Mouse (Mus musculus) ES-Bruce4 (cell line): ENCODE measurements around the gene Cacng6. TPM values are rescaled to one million over a fixed set of nuclear protein-coding genes. Genes with fewer than 3 reads are reported as not detected.
"Not testable (repeated sequence)": the region's sequence is repeated elsewhere in the genome, so short reads cannot be mapped to it uniquely, and the experiment has no call there.

ENCODE experiments used
- H3K27ac ChIP-seq: 2 replicates; pipeline ENCODE4 v1.5.1; 2012; ENCODE audit warnings: low read length, inconsistent platforms; ENCODE audit not compliant: insufficient read depth
- H3K27me3 ChIP-seq: 2 replicates; pipeline ENCODE4 v1.6.1; 2012; ENCODE audit warnings: mild to moderate bottlenecking, low read length, inconsistent platforms; ENCODE audit not compliant: control insufficient read depth, poor library complexity, insufficient read depth, severe bottlenecking
- H3K36me3 ChIP-seq: 2 replicates; pipeline ENCODE4 v1.6.1; 2012; ENCODE audit warnings: inconsistent platforms, mild to moderate bottlenecking, low read length, moderate library complexity; ENCODE audit not compliant: control insufficient read depth, poor library complexity, insufficient read depth, severe bottlenecking
- H3K4me1 ChIP-seq: one replicate; pipeline ENCODE4 v1.8.1; 2011; ENCODE audit warnings: low read length; ENCODE audit not compliant: control insufficient read depth, insufficient read depth
- H3K4me3 ChIP-seq: 2 replicates; pipeline ENCODE4 v1.5.1; 2011; ENCODE audit warnings: low read depth, mild to moderate bottlenecking, low read length
- H3K9ac ChIP-seq: 2 replicates; pipeline ENCODE4 v1.6.1; 2012; ENCODE audit warnings: low read depth, mild to moderate bottlenecking, inconsistent platforms; ENCODE audit not compliant: poor library complexity, severe bottlenecking
- H3K9me3 ChIP-seq: replicated peaks from 2 replicates; pipeline ENCODE4 v1.6.1; 2012; ENCODE audit warnings: mild to moderate bottlenecking, low read length, inconsistent platforms; ENCODE audit not compliant: control insufficient read depth, poor library complexity, insufficient read depth, severe bottlenecking
- CTCF ChIP-seq: IDR thresholded peaks from one replicate; pipeline ENCODE4 v1.8.1; 2011; ENCODE audit warnings: low read depth, low read length
- EP300 ChIP-seq: IDR thresholded peaks from 2 replicates; pipeline ENCODE4 v1.6.1; 2011; ENCODE audit warnings: low read depth, low read length; ENCODE audit not compliant: insufficient read depth
- POLR2A ChIP-seq: IDR thresholded peaks from one replicate; pipeline ENCODE4 v1.8.1; 2011; ENCODE audit warnings: low read length; ENCODE audit not compliant: insufficient read depth
- polyA plus RNA-seq: library from polyadenylated mRNA; stranded (reverse); fragments of >200 nt; gene quantifications from 2 replicates; pipeline ENCODE4 v1.2.4, GENCODE M21; 2011; ENCODE audit warnings: low read depth; ENCODE audit not compliant: missing spikeins, insufficient read depth, insufficient read length

Cacng6 gene
- polyA plus RNA-seq, 1 experiment = 17.6 TPM

GRCm38 (mm10) chr7:3397797-3398196 is 26.2 kb upstream of the Cacng6 start:
- Histone ChIP-seq H3K27me3 (no peaks in the 10 kb centered on the region), H3K9me3 (no peaks in the 10 kb centered on the region), H3K27ac (no peak overlapping the region), H3K4me3 (no peak overlapping the region), H3K9ac (no peak overlapping the region), H3K36me3 (no peaks in the 10 kb centered on the region), H3K4me1 (no peaks in the 10 kb centered on the region)
- TF ChIP-seq EP300 (no peak), POLR2A (no peak), CTCF (no peak)

DNA sequence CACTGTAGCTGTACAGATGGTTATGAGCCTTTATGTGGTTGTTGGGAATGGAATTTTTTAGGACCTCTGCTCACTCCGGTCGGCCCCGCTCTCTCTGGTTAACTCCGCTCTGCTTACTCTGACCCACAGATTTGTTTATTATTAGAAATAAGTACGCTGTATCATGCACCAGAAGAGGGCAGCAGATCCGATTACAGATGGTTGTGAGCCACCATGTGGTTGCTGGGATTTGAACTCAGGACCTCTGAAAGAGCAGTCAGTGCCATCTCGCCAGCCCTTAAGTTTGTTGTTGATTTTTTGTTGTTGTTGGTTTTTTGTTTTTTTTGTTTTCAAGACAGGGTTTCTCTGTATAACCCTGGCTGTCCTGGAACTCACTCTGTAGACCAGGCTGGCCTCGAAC is 25.6 kb upstream of the Cacng6 start:
- H3K27me3 ChIP-seq, H3K27ac ChIP-seq, H3K9me3 ChIP-seq, H3K36me3 ChIP-seq, H3K4me1 ChIP-seq, H3K9ac ChIP-seq, H3K4me3 ChIP-seq: not testable (repeated sequence)
- TF ChIP-seq CTCF = peak; percentile 0

- Histone ChIP-seq H3K4me1 (no peaks in the 10 kb centered on the region), H3K9ac (no peak overlapping the region), H3K4me3 (no peak overlapping the region), H3K36me3 (no peaks in the 10 kb centered on the region), H3K27me3 (no peaks in the 10 kb centered on the region), H3K9me3 (no peaks in the 10 kb centered on the region), H3K27ac (no peak overlapping the region)
- TF ChIP-seq CTCF (no peak), EP300 (no peak), POLR2A (no peak)
Observed at GRCm38 (mm10) chr7:3399937-3400336, 24.1 kb upstream of the Cacng6 start.

DNA sequence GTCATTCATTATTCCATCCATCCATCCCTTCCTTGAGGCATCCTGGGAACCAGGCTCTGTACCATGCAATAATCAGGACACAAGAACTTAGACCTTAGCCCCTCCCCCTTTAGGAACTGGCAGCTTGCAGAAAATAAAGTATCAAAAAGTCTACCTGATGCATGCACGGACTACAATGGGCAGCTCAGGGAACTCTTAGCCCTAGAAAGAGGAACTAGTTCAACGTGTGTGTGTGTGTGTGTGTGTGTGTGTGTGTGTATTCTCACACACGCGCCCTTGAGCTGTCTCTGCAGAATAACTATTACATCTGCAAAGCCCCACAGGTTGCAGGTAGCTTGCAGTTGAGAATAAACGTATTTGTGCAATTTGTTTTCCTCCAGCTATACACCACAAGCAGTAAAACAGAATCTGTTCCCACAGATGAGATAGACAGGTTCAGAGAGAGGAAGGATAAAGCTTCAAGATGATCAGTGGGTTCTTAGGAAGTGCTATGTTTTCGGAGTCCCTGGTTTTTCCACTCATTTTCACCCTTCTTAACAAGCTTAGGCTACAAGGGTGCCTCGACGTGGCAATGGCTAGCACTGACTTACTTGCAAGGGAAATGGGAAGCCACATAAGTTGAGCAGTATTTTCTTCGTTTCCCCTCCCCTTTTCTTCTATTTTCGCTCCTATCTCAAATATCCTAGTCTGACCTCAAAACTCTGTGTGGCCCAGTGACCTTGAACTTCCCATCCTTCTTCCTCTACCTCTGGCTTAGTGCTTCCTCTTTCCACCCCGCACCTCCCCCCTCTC is 14.1 kb upstream of the Cacng6 start:
- Histone ChIP-seq H3K9ac (0 out of 2 replicates have a peak overlapping the region, but pooled peaks have one; percentile 62), H3K27me3 (no peaks in the 10 kb centered on the region), H3K4me1 (peaks cover 6% of the 10 kb centered on the region), H3K4me3 (no peak overlapping the region), H3K9me3 (no peaks in the 10 kb centered on the region), H3K27ac (no peak overlapping the region), H3K36me3 (no peaks in the 10 kb centered on the region)
- TF ChIP-seq EP300 (no peak), CTCF (no peak), POLR2A (no peak)

DNA sequence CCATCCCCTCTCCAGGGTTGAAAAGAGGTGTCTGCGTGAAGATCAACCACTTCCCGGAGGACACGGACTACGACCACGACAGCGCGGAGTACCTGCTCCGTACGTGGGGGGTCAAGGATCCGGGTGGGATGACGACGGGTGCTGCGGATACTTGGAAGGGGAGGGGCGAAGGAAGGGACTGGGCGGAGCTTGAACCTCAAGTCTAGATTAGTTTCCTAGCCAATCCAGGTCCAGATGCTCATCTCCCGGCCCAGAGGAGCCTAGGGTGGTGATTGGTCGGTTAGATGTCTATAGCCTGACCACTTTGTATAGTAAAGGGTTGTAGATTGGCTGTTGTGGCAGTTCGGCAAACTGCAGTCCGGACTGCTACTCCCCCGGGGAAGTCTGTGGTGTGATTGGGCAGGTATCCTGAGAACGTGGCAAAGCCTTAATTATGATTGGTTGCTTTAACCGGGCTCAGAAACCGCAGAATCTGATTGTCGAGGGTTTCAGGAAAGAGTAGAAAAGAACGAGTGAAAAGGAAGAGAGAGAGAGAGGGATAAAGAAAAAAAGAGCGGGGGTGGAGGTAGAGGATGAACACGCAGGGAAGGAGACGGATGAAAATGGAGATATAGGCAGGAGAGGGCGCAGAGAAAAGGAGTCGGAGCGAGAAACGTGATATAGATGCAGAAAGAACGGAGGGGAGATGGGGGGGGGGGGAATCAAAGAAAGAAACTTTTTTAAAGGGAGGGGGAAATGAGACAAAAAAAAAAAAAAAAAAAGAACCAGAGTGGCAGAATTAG is 12.6 kb upstream of the Cacng6 start:
- Histone ChIP-seq H3K4me3 (peak overlapping the region; percentile 81), H3K27me3 (no peaks in the 10 kb centered on the region), H3K9ac (peak overlapping the region; percentile 95), H3K4me1 (peaks cover 6% of the 10 kb centered on the region), H3K9me3 (no peaks in the 10 kb centered on the region), H3K36me3 (no peaks in the 10 kb centered on the region), H3K27ac (peak overlapping the region; percentile 40)
- TF ChIP-seq CTCF = no peak
- TF ChIP-seq EP300 = peak; percentile 53; the same call in 1 of the 2 replicates
- no peak for TF ChIP-seq POLR2A

- H3K9me3 ChIP-seq = no peaks in the 10 kb centered on the region
- peak overlapping the region; percentile 81 for H3K4me3 ChIP-seq
- H3K36me3 ChIP-seq = no peaks in the 10 kb centered on the region
- H3K9ac ChIP-seq = peak overlapping the region; percentile 95
- peak; percentile 34 for TF ChIP-seq CTCF
- no peak for TF ChIP-seq POLR2A
- TF ChIP-seq EP300 = no peak
- no peaks in the 10 kb centered on the region for H3K27me3 ChIP-seq
- H3K4me1 ChIP-seq = peaks cover 6% of the 10 kb centered on the region
- peak overlapping the region; percentile 40 for H3K27ac ChIP-seq
Observed at GRCm38 (mm10) chr7:3412036-3412435, 12.0 kb upstream of the Cacng6 start.
